Mouse (Mus musculus) CH12.LX (cell line): Measurements from ENCODE around the gene Lamp1. TPM values are rescaled to one million over a fixed set of nuclear protein-coding genes. Genes with fewer than 3 reads are reported as not detected.

Source experiments
- DNase-seq: peaks from one replicate; pipeline ENCODE4 v3.0.0-alpha.2; 2013; ENCODE audit errors: extremely low read depth
- H3K27ac ChIP-seq: 2 replicates; pipeline ENCODE4 v1.5.1; 2012; ENCODE audit warnings: low read depth, mild to moderate bottlenecking, control low read depth, moderate library complexity; ENCODE audit not compliant: insufficient read depth
- H3K27me3 ChIP-seq: replicated peaks from 2 replicates; pipeline ENCODE3; 2012; ENCODE audit warnings: inconsistent platforms
- H3K36me3 ChIP-seq, 2 experiments: replicated peaks in 1 of 2; 2 replicates each; pipeline versions ENCODE3 to v1.6.1; 2012; ENCODE audit warnings: inconsistent platforms in 1 of 2, low read length in 1 of 2, mild to moderate bottlenecking in 1 of 2, mixed read lengths in 1 of 2, moderate library complexity in 1 of 2; ENCODE audit not compliant: control insufficient read depth in 1 of 2, insufficient read depth in 1 of 2
- H3K4me1 ChIP-seq, 2 experiments: 2 replicates each; pipeline ENCODE4 v1.6.1; 2012; ENCODE audit warnings: inconsistent platforms in 1 of 2, moderate library complexity in 1 of 2; ENCODE audit not compliant: insufficient read depth in 2 of 2, control insufficient read depth in 1 of 2
- H3K4me2 ChIP-seq: 2 replicates; pipeline ENCODE4 v1.6.1; 2012; ENCODE audit warnings: low read depth, mild to moderate bottlenecking, control low read depth; ENCODE audit not compliant: poor library complexity, insufficient read depth, severe bottlenecking
- H3K4me3 ChIP-seq, 3 experiments: fragments of 150-350 bp in 1 of 3; sonication (generic) in 1 of 3; replicated peaks in 1 of 3; 2 replicates each; pipeline versions ENCODE3 to v1.5.1; 2011 to 2012; ENCODE audit warnings: low read depth in 2 of 3, low read length in 2 of 3, mild to moderate bottlenecking in 2 of 3, moderate library complexity in 2 of 3, control low read depth in 1 of 3, improper control_type of control experiment in 1 of 3, inconsistent platforms in 1 of 3, mixed read lengths in 1 of 3; ENCODE audit not compliant: poor library complexity in 1 of 3
- H3K79me2 ChIP-seq: replicated peaks from 2 replicates; pipeline ENCODE4 v1.6.1; 2012; ENCODE audit warnings: mild to moderate bottlenecking, moderate library complexity; ENCODE audit not compliant: control insufficient read depth, poor library complexity, insufficient read depth, severe bottlenecking; ENCODE audit errors: extremely low read depth
- H3K9ac ChIP-seq: 2 replicates; pipeline ENCODE4 v1.6.1; 2012; ENCODE audit warnings: low read depth, mild to moderate bottlenecking, control low read depth, moderate library complexity; ENCODE audit not compliant: insufficient read depth
- H3K9me3 ChIP-seq: replicated peaks from 2 replicates; pipeline ENCODE3; 2012; ENCODE audit warnings: low read length, inconsistent platforms, mixed read lengths
- BHLHE40 ChIP-seq: IDR thresholded peaks from 2 replicates; pipeline ENCODE4 v1.6.1; 2011; ENCODE audit warnings: mild to moderate bottlenecking, low read depth, low read length, improper control_type of control experiment
- CHD1 ChIP-seq: IDR thresholded peaks from 2 replicates; pipeline ENCODE4 v1.6.1; 2012; ENCODE audit warnings: low read depth, low read length, improper control_type of control experiment, inconsistent platforms
- E2F4 ChIP-seq: IDR thresholded peaks from 2 replicates; pipeline ENCODE4 v1.6.1; 2011; ENCODE audit warnings: low read depth, low read length, improper control_type of control experiment; ENCODE audit not compliant: insufficient replicate concordance
- ETS1 ChIP-seq: conservative IDR thresholded peaks from 2 replicates; pipeline ENCODE4 v1.6.1; 2012; ENCODE audit warnings: low read depth, mild to moderate bottlenecking, inconsistent platforms, low read length, improper control_type of control experiment, moderate library complexity
- GABPA ChIP-seq: IDR thresholded peaks from 2 replicates; pipeline ENCODE4 v1.6.1; 2012; ENCODE audit warnings: low read depth, low read length, improper control_type of control experiment, inconsistent platforms; ENCODE audit not compliant: insufficient replicate concordance
- HCFC1 ChIP-seq: IDR thresholded peaks from 2 replicates; pipeline ENCODE4 v1.6.1; 2012; ENCODE audit warnings: low read depth, mild to moderate bottlenecking, inconsistent platforms, low read length, improper control_type of control experiment
- IRF4 ChIP-seq: IDR thresholded peaks from 2 replicates; pipeline ENCODE4 v1.6.1; 2014; ENCODE audit warnings: low read depth, mild to moderate bottlenecking, inconsistent platforms, low read length, improper control_type of control experiment
- JUN ChIP-seq: IDR thresholded peaks from 2 replicates; pipeline ENCODE4 v1.6.1; 2011; ENCODE audit warnings: low read depth, mild to moderate bottlenecking, low read length, improper control_type of control experiment, moderate library complexity; ENCODE audit not compliant: insufficient read depth
- KAT2A ChIP-seq: IDR thresholded peaks from 2 replicates; pipeline ENCODE4 v1.6.1; 2012; ENCODE audit warnings: low read length, improper control_type of control experiment, inconsistent platforms; ENCODE audit not compliant: insufficient replicate concordance
- MAFK ChIP-seq: IDR thresholded peaks from 2 replicates; pipeline ENCODE4 v1.6.1; 2011; ENCODE audit warnings: low read length, improper control_type of control experiment; ENCODE audit not compliant: insufficient replicate concordance
- MAX ChIP-seq: IDR thresholded peaks from 2 replicates; pipeline ENCODE4 v1.6.1; 2011; ENCODE audit warnings: low read length, improper control_type of control experiment
- MAZ ChIP-seq: IDR thresholded peaks from 2 replicates; pipeline ENCODE4 v1.6.1; 2012; ENCODE audit warnings: low read depth, mild to moderate bottlenecking, inconsistent platforms, low read length, improper control_type of control experiment, moderate library complexity
- MXI1 ChIP-seq: IDR thresholded peaks from 2 replicates; pipeline ENCODE4 v1.6.1; 2011; ENCODE audit warnings: mild to moderate bottlenecking, low read depth, low read length, improper control_type of control experiment
- MYC ChIP-seq: IDR thresholded peaks from 2 replicates; pipeline ENCODE4 v1.6.1; 2011; ENCODE audit warnings: low read depth, mild to moderate bottlenecking, improper control_type of control experiment, low read length
- NELFE ChIP-seq: IDR thresholded peaks from 2 replicates; pipeline ENCODE4 v1.6.1; 2011; ENCODE audit warnings: low read depth, low read length, improper control_type of control experiment
- NRF1 ChIP-seq: IDR thresholded peaks from 2 replicates; pipeline ENCODE4 v1.6.1; 2014; ENCODE audit warnings: low read depth, mild to moderate bottlenecking, inconsistent platforms, low read length, improper control_type of control experiment, moderate library complexity
- POLR2AphosphoS2 ChIP-seq: IDR thresholded peaks from 2 replicates; pipeline ENCODE4 v1.6.1; 2011; ENCODE audit warnings: low read depth, low read length, improper control_type of control experiment
- RAD21 ChIP-seq: IDR thresholded peaks from 2 replicates; pipeline ENCODE4 v1.6.1; 2011; ENCODE audit warnings: low read depth, mild to moderate bottlenecking, low read length, improper control_type of control experiment, moderate library complexity
- SMC3 ChIP-seq: IDR thresholded peaks from 2 replicates; pipeline ENCODE4 v1.6.1; 2011; ENCODE audit warnings: low read depth, low read length, improper control_type of control experiment
- TCF12 ChIP-seq: IDR thresholded peaks from 2 replicates; pipeline ENCODE4 v1.6.1; 2014; ENCODE audit warnings: low read depth, mild to moderate bottlenecking, inconsistent platforms, low read length, improper control_type of control experiment
- USF2 ChIP-seq: conservative IDR thresholded peaks from 2 replicates; pipeline ENCODE4 v1.6.1; 2011; ENCODE audit warnings: low read depth, low read length, improper control_type of control experiment
- ZC3H11A ChIP-seq: IDR thresholded peaks from 2 replicates; pipeline ENCODE4 v1.6.1; 2012; ENCODE audit warnings: low read depth, mild to moderate bottlenecking, inconsistent platforms, low read length, improper control_type of control experiment
- ZNF384 ChIP-seq: IDR thresholded peaks from 2 replicates; pipeline ENCODE4 v1.6.1; 2012; ENCODE audit warnings: low read depth, low read length, improper control_type of control experiment, inconsistent platforms
- dilution Hi-C: fragments of 300-500 bp; cut with MboI; formaldehyde crosslinking; loops from 2 replicates; pipeline ENCODE4 v1.14.3; 2020; ENCODE audit warnings: low sequenced_read_pairs; ENCODE audit not compliant: extremely low pct_unique_long_range_greater_than_20kb, extremely low pct_ligation_motif_present
- in situ Hi-C: fragments of 300-500 bp; cut with MboI; formaldehyde crosslinking; loops from 3 replicates; pipeline ENCODE4 v1.14.3; 2019; ENCODE audit warnings: low sequenced_read_pairs, low pct_ligation_motif_present, low pct_unique_long_range_greater_than_20kb, mixed read lengths
- polyA plus RNA-seq: library from polyadenylated mRNA; unstranded; fragments of >175 nt; gene quantifications from 2 replicates; pipeline ENCODE4 v1.2.1, GENCODE M21; 2012; ENCODE audit warnings: low read depth; ENCODE audit not compliant: insufficient read length
- total RNA-seq, 2 experiments: library from RNA; depleted of rRNA; stranded (reverse); fragments of 300-350 nt in 1 of 2; fragments of >200 nt in 1 of 2; gene quantifications; 2 replicates each; pipeline ENCODE4 v1.2.3; 2012 to 2014

Gene Lamp1
- total and polyA plus RNA-seq, 3 experiments: 56.7 to 69.4 (median 64.3) TPM

DNA sequence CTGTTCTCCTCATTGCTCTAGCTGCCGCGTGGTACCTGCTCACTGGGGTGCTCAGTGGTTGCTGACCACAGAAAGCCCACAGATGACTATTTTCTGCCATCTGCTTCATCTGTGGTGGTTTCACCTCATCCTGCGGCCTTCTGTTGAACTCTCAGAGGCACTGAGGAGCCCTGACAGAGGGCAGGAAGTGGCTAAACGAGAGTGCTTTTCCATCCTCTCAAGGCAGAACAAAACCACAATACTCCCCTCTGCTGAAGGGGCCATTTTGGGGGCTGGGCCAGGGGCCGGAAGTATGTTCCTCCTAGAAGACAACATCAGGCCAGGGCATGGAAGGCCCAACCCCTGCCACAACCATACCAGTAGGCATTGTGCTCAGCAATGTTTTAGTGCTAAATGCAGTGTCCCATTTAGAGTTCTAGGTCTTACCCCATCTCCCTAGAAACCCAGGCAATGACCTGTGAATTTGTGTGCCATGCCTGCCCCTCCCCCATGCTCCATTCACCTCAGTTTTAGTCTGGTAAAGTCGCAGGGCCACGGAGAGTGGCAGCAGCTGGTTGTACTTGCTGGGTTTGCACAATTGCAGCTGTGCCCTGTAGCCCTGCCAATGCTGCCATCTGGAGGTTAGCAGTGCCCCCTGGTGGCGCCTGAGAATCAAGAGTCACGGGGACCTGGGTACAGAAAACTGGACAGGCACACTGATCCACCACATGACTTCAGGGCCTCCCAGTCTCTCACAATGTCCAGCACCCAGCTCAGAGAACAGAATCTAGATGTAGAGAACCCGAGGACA, 54.7 kb downstream of the Lamp1 start (continued):
- TF ChIP-seq MYC: peak; percentile 95
- TF ChIP-seq HCFC1: peak; percentile 40; the same call in 1 of the 2 replicates
- TF ChIP-seq GABPA: no peak
- TF ChIP-seq MAZ: peak; percentile 86
- no peak for TF ChIP-seq ZC3H11A
- peak; percentile 99 for TF ChIP-seq MAFK
- TF ChIP-seq E2F4: no peak
- peak; percentile 94 for TF ChIP-seq MAX
- peak; percentile 59; the same call in 1 of the 2 replicates for TF ChIP-seq CHD1
- TF ChIP-seq BHLHE40: peak; percentile 96
- peak; percentile 73 for TF ChIP-seq RAD21
- no peak for TF ChIP-seq NRF1
- peak; percentile 93 for TF ChIP-seq ETS1
- TF ChIP-seq, all 38 proteins: peak for 26

DNA sequence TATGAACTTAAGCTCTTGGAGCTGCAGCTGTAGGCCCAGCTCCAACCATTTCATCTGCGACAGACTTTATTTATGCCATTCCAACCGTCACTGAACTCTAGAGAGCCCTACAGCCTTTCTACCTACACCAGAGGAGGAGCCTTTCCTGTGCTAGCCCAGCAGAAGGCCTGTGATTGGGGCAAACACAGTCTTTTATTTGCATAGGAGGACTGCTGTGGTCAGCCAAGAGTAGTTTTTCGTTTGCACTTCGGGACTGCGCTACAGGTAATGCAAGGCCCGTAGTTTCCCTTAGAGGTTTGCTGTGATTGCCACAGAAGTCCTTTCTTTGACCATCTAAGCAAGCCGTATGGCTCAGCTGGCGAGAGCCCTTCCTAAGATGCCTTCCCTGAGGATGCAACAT, 57.4 kb downstream of the Lamp1 start:
- Histone ChIP-seq H3K27me3 (peaks cover 62% of the 10 kb centered on the region), H3K36me3 (no peaks in the 10 kb centered on the region), H3K27ac (no peak overlapping the region), H3K4me2 (no peak overlapping the region), H3K79me2 (no peaks in the 10 kb centered on the region), H3K4me1 (peaks cover 22 to 36% of the 10 kb centered on the region in 2 experiments), H3K9ac (no peak overlapping the region), H3K4me3 (no peak overlapping the region), H3K9me3 (no peaks in the 10 kb centered on the region)
- in situ Hi-C loops: loop anchor here (25.0 kb wide), 1 partner anchor 229 kb away; no protein-coding TSS in a partner anchor
- DNase-seq: no peak
- TF ChIP-seq KAT2A (no peak), NRF1 (no peak), MXI1 (no peak), POLR2AphosphoS2 (no peak), MYC (no peak), E2F4 (no peak), TCF12 (no peak), RAD21 (no peak), NELFE (no peak), IRF4 (no peak), SMC3 (no peak), BHLHE40 (no peak), JUN (no peak), ZNF384 (no peak), MAX (no peak), USF2 (no peak)
- dilution Hi-C loops: no loop called here
